Mouse (Mus musculus) MEL (cell line): Measurements from ENCODE around the gene D630003M21Rik. TPM values are rescaled to one million over a fixed set of nuclear protein-coding genes. Genes with fewer than 3 reads are reported as not detected.

Experiments used
- DNase-seq: peaks from one replicate; pipeline ENCODE4 v3.0.0; 2011; ENCODE audit warnings: low read depth, low spot score
- H3K27ac ChIP-seq: 2 replicates; pipeline ENCODE4 v1.5.1; 2012; ENCODE audit warnings: low read depth, mild to moderate bottlenecking, control low read depth, low read length, moderate library complexity; ENCODE audit not compliant: control insufficient read depth
- H3K27me3 ChIP-seq, 2 experiments: fragments of 150-350 bp in 1 of 2; sonication (generic) in 1 of 2; 2 replicates each; pipeline ENCODE4 v1.6.1; 2012; ENCODE audit warnings: low read length in 2 of 2, mild to moderate bottlenecking in 2 of 2, improper control_type of control experiment in 1 of 2, moderate library complexity in 1 of 2; ENCODE audit not compliant: insufficient read depth in 2 of 2, control insufficient read depth in 1 of 2
- H3K36me3 ChIP-seq, 2 experiments: 2 replicates each; pipeline ENCODE4 v1.6.1; 2012 to 2014; ENCODE audit warnings: low read length in 2 of 2, improper control_type of control experiment in 1 of 2, inconsistent platforms in 1 of 2, mild to moderate bottlenecking in 1 of 2; ENCODE audit not compliant: insufficient read depth in 2 of 2, control insufficient read depth in 1 of 2
- H3K4me1 ChIP-seq, 2 experiments: fragments of 150-350 bp in 1 of 2; sonication (generic) in 1 of 2; 2 replicates each; pipeline ENCODE4 v1.6.1; 2012; ENCODE audit warnings: low read length in 2 of 2, improper control_type of control experiment in 1 of 2, mild to moderate bottlenecking in 1 of 2; ENCODE audit not compliant: insufficient read depth in 2 of 2, control insufficient read depth in 1 of 2
- H3K4me3 ChIP-seq, 2 experiments: fragments of 150-350 bp in 1 of 2; sonication (generic) in 1 of 2; 2 replicates each; pipeline ENCODE4 v1.5.1; 2012; ENCODE audit warnings: low read depth in 2 of 2, low read length in 2 of 2, mild to moderate bottlenecking in 2 of 2, moderate library complexity in 2 of 2, control low read depth in 1 of 2, improper control_type of control experiment in 1 of 2; ENCODE audit not compliant: control insufficient read depth in 1 of 2, insufficient read depth in 1 of 2
- H3K79me2 ChIP-seq: 2 replicates; pipeline ENCODE4 v1.6.1; 2012; ENCODE audit warnings: mild to moderate bottlenecking, low read length, moderate library complexity; ENCODE audit not compliant: control insufficient read depth, poor library complexity, insufficient read depth
- H3K9ac ChIP-seq: 2 replicates; pipeline ENCODE4 v1.6.1; 2012; ENCODE audit warnings: low read depth, mild to moderate bottlenecking, control low read depth, low read length, moderate library complexity; ENCODE audit not compliant: control insufficient read depth, poor library complexity, severe bottlenecking
- H3K9me3 ChIP-seq: fragments of 150-350 bp; sonication (generic); replicated peaks from 2 replicates; pipeline ENCODE4 v1.6.1; 2012; ENCODE audit warnings: mild to moderate bottlenecking, low read length, improper control_type of control experiment, moderate library complexity; ENCODE audit not compliant: insufficient read depth
- CHD1 ChIP-seq: IDR thresholded peaks from 2 replicates; pipeline ENCODE4 v1.6.1; 2012; ENCODE audit warnings: low read depth, mild to moderate bottlenecking, inconsistent platforms, low read length, improper control_type of control experiment
- CHD2 ChIP-seq: IDR thresholded peaks from 2 replicates; pipeline ENCODE4 v1.6.1; 2011; ENCODE audit warnings: low read length, improper control_type of control experiment
- ELF1 ChIP-seq: IDR thresholded peaks from 2 replicates; pipeline ENCODE4 v1.6.1; 2014; ENCODE audit warnings: low read depth, mild to moderate bottlenecking, inconsistent platforms, low read length, improper control_type of control experiment, moderate library complexity
- GATA1 ChIP-seq: IDR thresholded peaks from 2 replicates; pipeline ENCODE4 v1.6.1; 2011; ENCODE audit warnings: low read depth, low read length, improper control_type of control experiment
- HCFC1 ChIP-seq: IDR thresholded peaks from 2 replicates; pipeline ENCODE4 v1.6.1; 2012; ENCODE audit warnings: low read depth, mild to moderate bottlenecking, inconsistent platforms, low read length, improper control_type of control experiment, moderate library complexity
- KAT2A ChIP-seq: conservative IDR thresholded peaks from 2 replicates; pipeline ENCODE4 v1.6.1; 2012; ENCODE audit warnings: low read depth, low read length, improper control_type of control experiment, inconsistent platforms
- MAFK ChIP-seq: IDR thresholded peaks from 2 replicates; pipeline ENCODE4 v1.6.1; 2011; ENCODE audit warnings: low read depth, mild to moderate bottlenecking, low read length, improper control_type of control experiment, borderline replicate concordance
- MAZ ChIP-seq: IDR thresholded peaks from 2 replicates; pipeline ENCODE4 v1.6.1; 2012; ENCODE audit warnings: low read depth, mild to moderate bottlenecking, inconsistent platforms, low read length, improper control_type of control experiment
- MEF2A ChIP-seq: IDR thresholded peaks from 2 replicates; pipeline ENCODE4 v1.6.1; 2014; ENCODE audit warnings: low read depth, mild to moderate bottlenecking, inconsistent platforms, low read length, improper control_type of control experiment; ENCODE audit not compliant: poor library complexity, insufficient replicate concordance, severe bottlenecking; ENCODE audit errors: extremely low read depth
- NELFE ChIP-seq: IDR thresholded peaks from 2 replicates; pipeline ENCODE4 v1.6.1; 2011; ENCODE audit warnings: low read depth, low read length, improper control_type of control experiment
- RAD21 ChIP-seq: IDR thresholded peaks from 2 replicates; pipeline ENCODE4 v1.6.1; 2011; ENCODE audit warnings: mild to moderate bottlenecking, low read depth, low read length, improper control_type of control experiment
- RCOR1 ChIP-seq: IDR thresholded peaks from 2 replicates; pipeline ENCODE4 v1.6.1; 2012; ENCODE audit warnings: low read depth, mild to moderate bottlenecking, inconsistent platforms, low read length, improper control_type of control experiment
- SMC3 ChIP-seq: IDR thresholded peaks from 2 replicates; pipeline ENCODE4 v1.6.1; 2011; ENCODE audit warnings: low read depth, low read length, improper control_type of control experiment
- TAL1 ChIP-seq: IDR thresholded peaks from 2 replicates; pipeline ENCODE4 v1.6.1; 2012; ENCODE audit warnings: mild to moderate bottlenecking, inconsistent platforms, low read length, moderate library complexity, mixed read lengths
- TBP ChIP-seq: IDR thresholded peaks from 2 replicates; pipeline ENCODE4 v1.8.0; 2011; ENCODE audit warnings: low read depth, low read length, improper control_type of control experiment
- UBTF ChIP-seq: IDR thresholded peaks from 2 replicates; pipeline ENCODE4 v1.6.1; 2012; ENCODE audit warnings: low read depth, mild to moderate bottlenecking, inconsistent platforms, low read length, improper control_type of control experiment, moderate library complexity, borderline replicate concordance; ENCODE audit not compliant: insufficient read depth
- USF2 ChIP-seq, 2 experiments: IDR thresholded peaks; 2 replicates each; pipeline ENCODE4 v1.6.1; 2011 to 2012; ENCODE audit warnings: improper control_type of control experiment in 2 of 2, low read length in 2 of 2, borderline replicate concordance in 1 of 2, inconsistent platforms in 1 of 2, low read depth in 1 of 2, mild to moderate bottlenecking in 1 of 2; ENCODE audit not compliant: insufficient read depth in 1 of 2
- polyA plus RNA-seq, 2 experiments: library from polyadenylated mRNA; stranded (reverse) in 1 of 2; unstranded in 1 of 2; fragments of >175 nt in 1 of 2; fragments of >200 nt in 1 of 2; gene quantifications; 2 replicates each; pipeline versions ENCODE4 v1.2.1 to v1.2.4; 2012; ENCODE audit warnings: low replicate concordance in 2 of 2, low read depth in 1 of 2; ENCODE audit not compliant: insufficient read length in 2 of 2, insufficient read depth in 1 of 2, missing spikeins in 1 of 2
- total RNA-seq: library from RNA; depleted of rRNA; stranded (reverse); fragments of 300-350 nt; gene quantifications from 2 replicates; pipeline ENCODE4 v1.2.3, GENCODE M21; 2012

D630003M21Rik gene
- total and polyA plus RNA-seq, 3 experiments = 0.10 TPM; not detected in 2

GRCm38 (mm10) chr2:158157654-158158053 is 71.4 kb downstream of the D630003M21Rik start:
- Histone ChIP-seq H3K79me2 (no peaks in the 10 kb centered on the region), H3K9me3 (no peaks in the 10 kb centered on the region), H3K9ac (no peak overlapping the region), H3K4me3 (no peak overlapping the region), H3K36me3 (peaks cover 0 to 4% of the 10 kb centered on the region in 2 experiments; a peak in 2 of 4 replicates)
- no peak for DNase-seq
- no peak for TF ChIP-seq SMC3
- TF ChIP-seq, all 39 proteins: peak for 0
- Histone ChIP-seq H3K27ac (no peak overlapping the region), H3K4me1 (peaks cover 4 to 14% of the 10 kb centered on the region in 2 experiments), H3K27me3 (no peaks in the 10 kb centered on the region)

GRCm38 (mm10) chr2:158156487-158156886 is 72.5 kb downstream of the D630003M21Rik start:
- Histone ChIP-seq H3K4me1 (peaks cover 4 to 18% of the 10 kb centered on the region in 2 experiments), H3K79me2 (no peaks in the 10 kb centered on the region), H3K27ac (no peak overlapping the region), H3K36me3 (peaks cover 0 to 4% of the 10 kb centered on the region in 2 experiments; a peak in 2 of 4 replicates), H3K9ac (no peak overlapping the region), H3K4me3 (no peak overlapping the region), H3K27me3 (no peaks in the 10 kb centered on the region), H3K9me3 (no peaks in the 10 kb centered on the region)
- no peak for DNase-seq
- no peak for TF ChIP-seq NELFE
- no peak for TF ChIP-seq UBTF
- no peak for TF ChIP-seq MEF2A
- TF ChIP-seq MAZ = no peak
- TF ChIP-seq GATA1 = no peak
- no peak for TF ChIP-seq CHD2
- no peak for TF ChIP-seq USF2 (IDR thresholded peaks at IDR 0.05; ENCODE audit: borderline replicate concordance in 1 of 2, insufficient read depth in 1 of 2, low read depth in 1 of 2, low read length in 2 of 2)
- TF ChIP-seq TAL1 = no peak
- no peak for TF ChIP-seq ELF1
- TF ChIP-seq MAFK = no peak
- TF ChIP-seq CHD1 = no peak
- TF ChIP-seq RCOR1 = no peak
- no peak for TF ChIP-seq TBP
- no peak for TF ChIP-seq RAD21
- no peak for TF ChIP-seq HCFC1
- no peak for TF ChIP-seq KAT2A
